Mouse (Mus musculus) macrophage (primary cell): ENCODE data around the gene Lysmd3. TPM values are rescaled to one million over a fixed set of nuclear protein-coding genes. Genes with fewer than 3 reads are reported as not detected.

ENCODE experiments used
- H3K27ac ChIP-seq: fragments of 350-480 bp; formaldehyde crosslinking; 2 replicates; pipeline ENCODE4 v1.9.0; 2021
- H3K36me3 ChIP-seq: fragments of 350-480 bp; formaldehyde crosslinking; 2 replicates; pipeline ENCODE4 v1.9.0; 2021; ENCODE audit errors: inconsistent target
- H3K4me3 ChIP-seq: fragments of 350-480 bp; formaldehyde crosslinking; 2 replicates; pipeline ENCODE4 v1.9.0; 2021; ENCODE audit errors: inconsistent target
- H3K79me2 ChIP-seq: fragments of 350-480 bp; formaldehyde crosslinking; 2 replicates; pipeline ENCODE4 v1.9.0; 2021; ENCODE audit errors: inconsistent target
- WGBS: methylation state at CpG from one replicate; pipeline ENCODE4 v1.1.7; 2026; ENCODE audit warnings: inconsistent platforms; ENCODE audit not compliant: missing documents; 5-methylcytosine and 5-hydroxymethylcytosine counted together
- polyA plus RNA-seq: library from polyadenylated mRNA; stranded (reverse); fragments of 250-400 nt; gene quantifications from 3 replicates; pipeline ENCODE4 v1.2.4, GENCODE M21; 2018; ENCODE audit warnings: inconsistent platforms

Gene Lysmd3
- polyA plus RNA-seq, 1 experiment from 2014 or later, result 9.2 TPM

GRCm38 (mm10) chr13:81656091-81656850, 1.2 kb upstream of the Lysmd3 start:
- Histone ChIP-seq H3K36me3 (no peaks in the 10 kb centered on the region), H3K79me2 (peaks cover 35% of the 10 kb centered on the region), H3K4me3 (no peak overlapping the region), H3K27ac (no peak overlapping the region)
- 86% methylated on average over 14 of the region's 14 CpGs for WGBS

- H3K4me3 ChIP-seq, result peak overlapping the region; percentile 41
- H3K27ac ChIP-seq, result peak overlapping the region; percentile 35
- WGBS, result 26% methylated on average over 5 of the region's 5 CpGs
- peaks cover 42% of the 10 kb centered on the region for H3K79me2 ChIP-seq
- no peaks in the 10 kb centered on the region for H3K36me3 ChIP-seq
Observed at GRCm38 (mm10) chr13:81657008-81657350, 484 bp upstream of the Lysmd3 start.

GRCm38 (mm10) chr13:81658053-81658752, 740 bp downstream of the Lysmd3 start:
- 13% methylated on average over 21 of the region's 21 CpGs for WGBS
- H3K4me3 ChIP-seq, result peak overlapping the region; percentile 91
- peaks cover 54% of the 10 kb centered on the region for H3K79me2 ChIP-seq
- H3K36me3 ChIP-seq, result no peaks in the 10 kb centered on the region
- peak overlapping the region; percentile 38 for H3K27ac ChIP-seq

GRCm38 (mm10) chr13:81663566-81664330, 6.3 kb downstream of the Lysmd3 start:
- Histone ChIP-seq H3K79me2 (peaks cover 65% of the 10 kb centered on the region), H3K4me3 (no peak overlapping the region), H3K27ac (no peak overlapping the region), H3K36me3 (peaks cover 43% of the 10 kb centered on the region)
- 91% methylated on average over 12 of the region's 12 CpGs for WGBS

GRCm38 (mm10) chr13:81664331-81664698, 6.9 kb downstream of the Lysmd3 start:
- Histone ChIP-seq H3K27ac (no peak overlapping the region), H3K4me3 (no peak overlapping the region), H3K36me3 (peaks cover 49% of the 10 kb centered on the region), H3K79me2 (peaks cover 60% of the 10 kb centered on the region)
- 96% methylated on average over 5 of the region's 5 CpGs for WGBS

- 92% methylated on average over 5 of the region's 5 CpGs for WGBS
- H3K36me3 ChIP-seq, result peaks cover 67% of the 10 kb centered on the region
Observed at GRCm38 (mm10) chr13:81667713-81668112, 10.2 kb downstream of the Lysmd3 start.

GRCm38 (mm10) chr13:81675333-81675732, 17.9 kb downstream of the Lysmd3 start:
- no peak overlapping the region for H3K4me3 ChIP-seq
- H3K79me2 ChIP-seq, result no peaks in the 10 kb centered on the region
- H3K27ac ChIP-seq, result no peak overlapping the region
- H3K36me3 ChIP-seq, result peaks cover 13% of the 10 kb centered on the region; the same call in 1 of the 2 replicates
- 96% methylated on average over 8 of the region's 8 CpGs for WGBS

More at GRCm38 (mm10) chr13:81667713-81668112, 10.2 kb downstream of the Lysmd3 start:
- Histone ChIP-seq H3K4me3 (no peak overlapping the region), H3K79me2 (peaks cover 26% of the 10 kb centered on the region), H3K27ac (no peak overlapping the region)

- Histone ChIP-seq H3K27ac (no peak overlapping the region), H3K4me3 (no peak overlapping the region), H3K79me2 (no peaks in the 10 kb centered on the region), H3K36me3 (no peaks in the 10 kb centered on the region)
- 96% methylated on average over 3 of the region's 3 CpGs for WGBS
Observed at GRCm38 (mm10) chr13:81683107-81683506, 25.6 kb downstream of the Lysmd3 start.

GRCm38 (mm10) chr13:81684258-81684657, 26.8 kb downstream of the Lysmd3 start:
- Histone ChIP-seq H3K79me2 (no peaks in the 10 kb centered on the region), H3K36me3 (no peaks in the 10 kb centered on the region), H3K27ac (no peak overlapping the region), H3K4me3 (no peak overlapping the region)
- 93% methylated on average over 5 of the region's 5 CpGs for WGBS

- WGBS, result 76% methylated on average over 3 of the region's 3 CpGs
- Histone ChIP-seq H3K4me3 (no peak overlapping the region), H3K27ac (no peak overlapping the region), H3K36me3 (no peaks in the 10 kb centered on the region), H3K79me2 (no peaks in the 10 kb centered on the region)
Observed at GRCm38 (mm10) chr13:81684884-81685283, 27.4 kb downstream of the Lysmd3 start.

- no peak overlapping the region for H3K27ac ChIP-seq
- no peaks in the 10 kb centered on the region for H3K79me2 ChIP-seq
- 91% methylated on average over 3 of the region's 3 CpGs for WGBS
- no peaks in the 10 kb centered on the region for H3K36me3 ChIP-seq
- H3K4me3 ChIP-seq, result no peak overlapping the region
Observed at GRCm38 (mm10) chr13:81689587-81689986, 32.1 kb downstream of the Lysmd3 start.

GRCm38 (mm10) chr13:81690477-81690876, 33.0 kb downstream of the Lysmd3 start:
- Histone ChIP-seq H3K36me3 (no peaks in the 10 kb centered on the region), H3K79me2 (no peaks in the 10 kb centered on the region), H3K4me3 (no peak overlapping the region), H3K27ac (no peak overlapping the region)
- 87% methylated on average over 10 of the region's 10 CpGs for WGBS

GRCm38 (mm10) chr13:81691606-81692005, 34.1 kb downstream of the Lysmd3 start:
- Histone ChIP-seq H3K4me3 (no peak overlapping the region), H3K36me3 (no peaks in the 10 kb centered on the region), H3K27ac (no peak overlapping the region), H3K79me2 (no peaks in the 10 kb centered on the region)
- 41% methylated on average over 9 of the region's 9 CpGs for WGBS

GRCm38 (mm10) chr13:81694446-81694845, 37.0 kb downstream of the Lysmd3 start:
- WGBS, result 97% methylated on average over 12 of the region's 12 CpGs

GRCm38 (mm10) chr13:81703148-81703547, 45.7 kb downstream of the Lysmd3 start:
- 46% methylated on average over 7 of the region's 7 CpGs for WGBS
- H3K4me3 ChIP-seq, result no peak overlapping the region

More at GRCm38 (mm10) chr13:81694446-81694845, 37.0 kb downstream of the Lysmd3 start:
- Histone ChIP-seq H3K79me2 (no peaks in the 10 kb centered on the region), H3K27ac (no peak overlapping the region), H3K36me3 (no peaks in the 10 kb centered on the region), H3K4me3 (no peak overlapping the region)

More at GRCm38 (mm10) chr13:81703148-81703547, 45.7 kb downstream of the Lysmd3 start:
- H3K27ac ChIP-seq, result no peak overlapping the region
- H3K79me2 ChIP-seq, result no peaks in the 10 kb centered on the region; the same call in 1 of the 2 replicates
- H3K36me3 ChIP-seq, result no peaks in the 10 kb centered on the region
